Mouse (Mus musculus) midbrain, embryonic 10.5 days (tissue): ENCODE data around the gene Galntl5. TPM values are rescaled to one million over a fixed set of nuclear protein-coding genes. Genes with fewer than 3 reads are reported as not detected.
"Not testable (repeated sequence)": the region's sequence is repeated elsewhere in the genome, so short reads cannot be mapped to it uniquely, and the experiment has no call there.

Source experiments
- DNase-seq: peaks from one replicate; pipeline ENCODE4 v3.0.0-alpha.2; 2017; ENCODE audit warnings: low spot score
- H3K27ac ChIP-seq: fragments of 300-500 bp; sonication (generic); replicated peaks from 2 replicates; pipeline ENCODE4 v1.5.1; 2016; ENCODE audit warnings: mild to moderate bottlenecking
- H3K27me3 ChIP-seq: fragments of 300-500 bp; sonication (generic); 2 replicates; pipeline ENCODE4 v1.6.1; 2016; ENCODE audit warnings: low read depth, mild to moderate bottlenecking; ENCODE audit not compliant: poor library complexity, severe bottlenecking
- H3K36me3 ChIP-seq: fragments of 300-500 bp; sonication (generic); 2 replicates; pipeline ENCODE4 v1.6.1; 2016; ENCODE audit warnings: mild to moderate bottlenecking, moderate library complexity
- H3K4me1 ChIP-seq: fragments of 300-500 bp; sonication (generic); 2 replicates; pipeline ENCODE4 v1.6.1; 2016
- H3K4me3 ChIP-seq: fragments of 300-500 bp; sonication (generic); 2 replicates; pipeline ENCODE4 v1.5.1; 2016; ENCODE audit warnings: mild to moderate bottlenecking, moderate library complexity
- H3K9me3 ChIP-seq: fragments of 300-500 bp; sonication (generic); replicated peaks from 2 replicates; pipeline ENCODE4 v1.6.1; 2016; ENCODE audit warnings: mild to moderate bottlenecking
- WGBS: fragments of 180-500 bp; shearing (Covaris S2); methylation state at CpG from one replicate; pipeline ENCODE4 v1.1.7; 2016; 5-methylcytosine and 5-hydroxymethylcytosine counted together
- polyA plus RNA-seq: library from polyadenylated mRNA; unstranded; fragments of >200 nt; fragmentation: Nextera tagmentation; extraction: Ambion mirVana; gene quantifications from 2 replicates; pipeline ENCODE4 v1.2.1, GENCODE M21; 2016

The Galntl5 gene
- polyA plus RNA-seq, 1 experiment from 2014 or later = not detected

DNA sequence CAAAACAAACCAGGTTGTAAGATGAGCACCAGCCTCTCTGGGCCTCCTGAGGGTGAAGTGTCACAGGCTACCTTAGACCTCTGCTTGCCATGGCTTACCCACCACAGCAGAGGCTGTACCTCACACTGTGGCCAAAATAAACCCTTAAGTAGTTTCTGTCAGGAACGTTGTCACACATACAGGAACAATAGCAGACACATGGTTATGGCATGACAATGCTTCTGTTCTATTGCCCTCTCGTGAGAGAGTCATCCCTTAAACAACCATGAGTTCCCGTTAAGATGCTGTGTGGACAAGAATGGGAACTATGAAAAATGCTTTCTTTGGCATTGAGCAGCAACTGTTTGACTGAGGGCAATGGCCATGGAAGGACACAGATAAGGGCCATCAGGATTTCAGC lies 40.3 kb downstream of the Galntl5 start, which contains the start of gene Galnt11:
Gene Galnt11 (plus strand): TSS at position 301 of the 400 bp plus-strand sequence.
- Histone ChIP-seq H3K4me3 (peak within 1 kb of the TSS; percentile 80), H3K9me3 (no peaks in the 10 kb centered on the region), H3K36me3 (peaks cover 11% of the 10 kb centered on the region), H3K27me3 (no peaks in the 10 kb centered on the region), H3K4me1 (peaks cover 9% of the 10 kb centered on the region), H3K27ac (peak within 1 kb of the TSS; percentile 95)
- WGBS = 89% methylated on average over 3 of the region's 3 CpGs
- DNase-seq = no peak

DNA sequence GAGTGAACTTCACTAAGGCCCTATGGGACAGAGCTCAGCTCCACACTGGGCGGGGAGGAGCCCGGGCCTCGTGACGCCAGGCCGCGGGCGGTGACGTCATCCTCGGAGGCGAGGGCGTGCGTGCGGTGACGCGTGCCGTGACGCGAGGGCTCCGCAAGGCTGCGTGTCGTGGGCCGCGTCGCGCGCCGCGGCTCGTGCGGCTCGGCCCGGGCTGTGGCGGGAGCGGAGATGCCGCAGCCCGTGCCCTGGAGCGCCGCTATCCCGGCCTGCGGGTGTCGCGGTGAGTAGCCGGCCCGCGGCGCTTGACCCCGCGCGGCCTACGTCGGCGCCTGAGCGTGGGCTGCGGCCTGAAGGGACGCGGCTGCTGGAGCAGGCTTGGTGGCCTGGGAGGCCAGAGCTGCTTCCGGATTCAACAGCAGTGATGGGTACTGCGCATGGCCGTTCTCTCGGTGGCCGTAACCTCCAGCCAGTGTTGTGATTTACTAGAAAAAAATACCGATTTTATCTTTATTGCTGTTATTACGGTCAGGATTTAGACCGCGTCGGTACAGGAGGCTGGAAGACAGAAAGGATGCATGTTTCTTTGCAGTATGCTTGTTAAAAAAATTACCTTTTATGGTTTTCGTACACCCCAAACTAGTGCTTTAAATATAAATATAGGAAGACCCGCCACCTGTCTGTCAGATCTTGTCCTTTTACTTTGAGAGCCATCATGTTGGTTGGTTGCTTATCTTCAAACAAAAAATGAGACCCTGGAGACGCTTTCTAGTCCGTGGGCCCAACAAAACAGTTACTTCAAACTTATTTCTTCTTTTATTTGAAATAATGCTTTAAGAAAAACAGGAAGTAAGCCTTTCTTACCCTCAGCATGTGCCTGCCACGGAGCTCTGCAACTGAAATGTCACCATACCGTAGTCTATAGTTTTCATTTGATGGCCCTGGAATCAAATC lies 41.8 kb downstream of the Galntl5 start, which contains the start of gene E130116L18Rik:
Gene E130116L18Rik (minus strand): TSS at position 402 of the 951 bp plus-strand sequence.
- WGBS = 6% methylated on average over 71 of the region's 72 CpGs
- no peaks in the 10 kb centered on the region for H3K27me3 ChIP-seq
- peak; percentile 89 for DNase-seq
- H3K36me3 ChIP-seq = peaks cover 18% of the 10 kb centered on the region
- H3K9me3 ChIP-seq = no peaks in the 10 kb centered on the region
- peaks cover 9% of the 10 kb centered on the region for H3K4me1 ChIP-seq
- peak within 1 kb of the TSS; percentile 95 for H3K27ac ChIP-seq
- peak within 1 kb of the TSS; percentile 80 for H3K4me3 ChIP-seq

GRCm38 (mm10) chr5:25224377-25224776 lies 43.1 kb downstream of the Galntl5 start:
- not testable (repeated sequence) for H3K4me3 ChIP-seq, H3K9me3 ChIP-seq, H3K4me1 ChIP-seq, H3K27ac ChIP-seq, H3K27me3 ChIP-seq, DNase-seq
- 83% methylated on average over 1 of the region's 1 CpGs for WGBS
- peaks cover 29% of the 10 kb centered on the region for H3K36me3 ChIP-seq

DNA sequence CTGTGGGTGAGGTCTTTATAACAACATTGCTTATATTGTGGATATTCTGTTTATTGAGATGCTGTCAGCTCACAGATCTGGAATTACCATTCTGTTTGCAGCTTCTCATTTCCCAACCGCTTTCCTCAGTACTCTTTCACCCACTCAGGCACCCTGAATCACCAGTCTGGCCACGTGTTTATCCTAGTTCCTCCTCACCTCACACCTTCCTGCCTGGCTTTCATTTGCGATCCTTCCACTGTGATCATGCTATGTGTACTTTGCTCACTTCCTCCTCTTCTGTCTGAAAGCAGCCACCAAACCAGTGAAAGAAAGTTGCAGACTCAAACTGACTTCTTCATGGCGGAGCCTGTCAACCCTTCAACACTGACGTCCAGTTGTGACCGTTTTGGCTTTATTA lies 61.8 kb downstream of the Galntl5 start:
- H3K4me3 ChIP-seq = no peak overlapping the region
- H3K27ac ChIP-seq = no peak overlapping the region
- 91% methylated on average over 6 of the region's 6 CpGs for WGBS
- peaks cover 12% of the 10 kb centered on the region for H3K36me3 ChIP-seq
- H3K9me3 ChIP-seq = no peaks in the 10 kb centered on the region
- no peaks in the 10 kb centered on the region for H3K27me3 ChIP-seq
- no peak for DNase-seq
- H3K4me1 ChIP-seq = no peaks in the 10 kb centered on the region

GRCm38 (mm10) chr5:25245806-25246472 lies 64.7 kb downstream of the Galntl5 start:
- no peak for DNase-seq
- Histone ChIP-seq H3K4me1 (no peaks in the 10 kb centered on the region), H3K27ac (no peak overlapping the region), H3K36me3 (peaks cover 28% of the 10 kb centered on the region), H3K4me3 (no peak overlapping the region), H3K27me3 (no peaks in the 10 kb centered on the region), H3K9me3 (no peaks in the 10 kb centered on the region)
- WGBS = 91% methylated on average over 10 of the region's 10 CpGs

DNA sequence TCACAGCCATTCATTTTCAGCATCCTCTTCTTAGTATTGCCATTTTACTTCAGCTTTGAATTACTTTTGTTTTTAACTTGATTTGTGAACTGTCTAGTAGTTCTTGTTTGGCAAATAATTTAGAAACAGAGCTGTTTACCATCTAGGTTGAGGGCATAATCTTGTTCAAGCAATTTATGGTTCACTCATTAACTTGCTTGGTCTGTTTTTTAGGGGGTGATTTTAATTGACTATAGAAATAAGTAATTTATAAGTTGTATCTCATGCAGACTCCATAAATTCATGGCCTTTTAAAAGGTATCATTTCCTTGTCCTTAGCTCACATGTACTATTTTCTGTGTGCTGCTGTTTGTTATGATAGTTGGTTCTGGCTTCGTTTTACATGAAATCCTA lies 65.2 kb downstream of the Galntl5 start:
- H3K36me3 ChIP-seq = peaks cover 31% of the 10 kb centered on the region
- H3K27ac ChIP-seq = no peak overlapping the region
- no peaks in the 10 kb centered on the region for H3K27me3 ChIP-seq
- WGBS = 86% methylated on average over 1 of the region's 1 CpGs
- no peaks in the 10 kb centered on the region for H3K9me3 ChIP-seq
- no peak overlapping the region for H3K4me3 ChIP-seq
- no peak for DNase-seq
- H3K4me1 ChIP-seq = no peaks in the 10 kb centered on the region

- WGBS = 87% methylated on average over 3 of the region's 3 CpGs
Observed at GRCm38 (mm10) chr5:25247036-25247435, 65.8 kb downstream of the Galntl5 start.

GRCm38 (mm10) chr5:25252423-25252822 lies 71.2 kb downstream of the Galntl5 start:
- Histone ChIP-seq H3K9me3 (no peaks in the 10 kb centered on the region), H3K36me3 (peaks cover 83% of the 10 kb centered on the region), H3K27ac (no peak overlapping the region), H3K4me1 (no peaks in the 10 kb centered on the region), H3K27me3 (no peaks in the 10 kb centered on the region), H3K4me3 (no peak overlapping the region)
- DNase-seq = no peak
- 92% methylated on average over 2 of the region's 2 CpGs for WGBS

More at GRCm38 (mm10) chr5:25247036-25247435, 65.8 kb downstream of the Galntl5 start:
- H3K9me3 ChIP-seq = no peaks in the 10 kb centered on the region
- H3K36me3 ChIP-seq = peaks cover 34% of the 10 kb centered on the region
- DNase-seq = no peak
- no peak overlapping the region for H3K27ac ChIP-seq
- H3K4me1 ChIP-seq = no peaks in the 10 kb centered on the region
- H3K27me3 ChIP-seq = no peaks in the 10 kb centered on the region
- no peak overlapping the region for H3K4me3 ChIP-seq

DNA sequence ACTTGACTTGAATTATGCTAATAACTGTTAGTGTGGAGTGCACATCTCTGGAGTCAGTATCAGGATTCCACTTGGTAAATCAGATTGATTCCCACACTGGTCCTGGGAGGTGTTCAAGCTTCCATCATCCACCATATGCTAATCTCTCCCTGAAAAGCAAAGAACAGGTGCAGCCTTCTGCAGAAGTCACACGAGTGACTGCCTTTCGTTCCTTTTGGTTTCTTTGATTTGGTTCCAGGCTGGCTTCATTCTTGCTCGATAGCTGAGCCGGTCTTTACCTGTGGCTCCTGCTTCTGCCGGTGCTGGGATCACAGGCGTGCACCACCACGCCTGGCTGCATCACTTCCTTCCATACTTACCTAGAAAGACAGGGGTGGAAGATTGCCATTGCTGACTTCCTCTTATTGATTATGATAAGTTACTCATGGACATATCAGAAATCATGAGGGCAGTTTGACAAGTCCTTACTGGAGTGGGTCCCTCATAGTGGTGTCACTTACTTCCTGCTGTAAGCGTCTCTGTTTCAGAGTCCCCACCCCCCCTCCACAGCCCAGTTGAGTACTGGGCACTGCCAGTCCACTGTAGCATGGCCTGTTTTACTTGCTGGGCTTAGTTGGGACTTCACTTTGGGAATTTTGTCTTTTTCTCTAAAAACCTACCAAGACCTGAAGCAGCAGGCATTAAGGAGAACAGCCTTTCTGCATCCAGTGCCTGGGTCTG lies 71.7 kb downstream of the Galntl5 start:
- no peak for DNase-seq
- Histone ChIP-seq H3K4me3 (no peak overlapping the region), H3K27me3 (no peaks in the 10 kb centered on the region), H3K27ac (no peak overlapping the region), H3K36me3 (peaks cover 88% of the 10 kb centered on the region), H3K9me3 (no peaks in the 10 kb centered on the region), H3K4me1 (no peaks in the 10 kb centered on the region)
- 93% methylated on average over 8 of the region's 8 CpGs for WGBS

DNA sequence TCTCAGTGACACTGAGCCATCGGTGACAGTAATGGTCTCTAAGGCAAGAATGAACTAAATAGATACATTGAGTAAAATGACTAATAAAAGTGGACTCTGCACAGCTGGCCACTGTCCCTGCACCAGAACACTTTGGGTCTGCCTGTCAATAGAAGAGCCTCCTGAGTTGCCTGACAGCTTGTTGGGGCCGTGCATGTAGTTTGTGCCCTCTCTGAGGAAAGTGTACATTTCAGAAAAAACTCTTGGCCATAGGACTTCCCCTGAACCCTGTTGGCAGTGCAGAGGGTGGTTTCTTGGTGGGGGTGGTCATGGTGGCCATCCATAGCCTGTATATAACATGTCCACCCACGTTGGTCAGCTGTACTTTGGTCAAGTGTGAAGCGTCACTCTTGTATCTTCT lies 73.2 kb downstream of the Galntl5 start:
- DNase-seq = no peak
- H3K27ac ChIP-seq = no peak overlapping the region
- H3K9me3 ChIP-seq = no peaks in the 10 kb centered on the region
- 95% methylated on average over 4 of the region's 4 CpGs for WGBS
- H3K27me3 ChIP-seq = no peaks in the 10 kb centered on the region
- H3K4me1 ChIP-seq = no peaks in the 10 kb centered on the region
- H3K4me3 ChIP-seq = no peak overlapping the region
- peaks cover 94% of the 10 kb centered on the region for H3K36me3 ChIP-seq

DNA sequence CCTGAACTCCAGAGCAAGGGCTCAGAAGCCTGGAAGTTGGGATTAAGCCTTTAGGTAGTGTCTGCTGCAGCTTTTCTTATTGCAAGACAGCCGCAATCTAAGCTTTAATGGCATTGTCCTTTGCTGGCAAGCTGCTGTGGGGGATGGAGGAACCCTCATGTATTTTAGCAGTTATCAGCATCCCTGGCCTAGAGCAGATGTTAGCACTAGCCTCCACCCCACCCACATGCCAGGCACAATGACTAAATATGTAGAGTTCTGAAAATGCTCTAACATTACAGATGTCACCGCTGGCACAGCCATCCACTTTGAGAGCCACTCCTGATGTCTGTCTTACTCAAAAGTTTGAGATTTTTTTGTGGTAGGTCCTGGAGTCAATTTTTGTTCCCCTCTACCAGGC lies 75.4 kb downstream of the Galntl5 start:
- DNase-seq = no peak
- no peak overlapping the region for H3K27ac ChIP-seq
- 88% methylated on average over 2 of the region's 2 CpGs for WGBS
- no peak overlapping the region for H3K4me3 ChIP-seq
- peaks cover 90% of the 10 kb centered on the region for H3K36me3 ChIP-seq
- no peaks in the 10 kb centered on the region for H3K4me1 ChIP-seq
- no peaks in the 10 kb centered on the region for H3K9me3 ChIP-seq
- no peaks in the 10 kb centered on the region for H3K27me3 ChIP-seq

- no peak for DNase-seq
- Histone ChIP-seq H3K4me1 (no peaks in the 10 kb centered on the region), H3K9me3 (no peaks in the 10 kb centered on the region), H3K36me3 (peaks cover 94% of the 10 kb centered on the region), H3K27ac (no peak overlapping the region), H3K27me3 (no peaks in the 10 kb centered on the region), H3K4me3 (no peak overlapping the region)
- 92% methylated on average over 6 of the region's 6 CpGs for WGBS
Observed at GRCm38 (mm10) chr5:25261452-25261851, 80.2 kb downstream of the Galntl5 start.
